Mouse (Mus musculus): Measurements from ENCODE around the gene Olfr969.

- TF ChIP-seq CTCF (IDR thresholded peaks at IDR 0.05; ENCODE audit: borderline replicate concordance, control insufficient read depth, extremely low read depth, insufficient read depth, low read length, poor library complexity), result no peak
- no peak for TF ChIP-seq POLR2A (IDR thresholded peaks at IDR 0.05; ENCODE audit: control insufficient read depth, extremely low read depth, insufficient read depth, low read length, poor library complexity)
These were observed 7.6 kb upstream of the Olfr969 start, which contains the start of gene Olfr968 for GRCm38 (mm10) chr9:39783153-39783552.
